Mouse (Mus musculus): ENCODE results near the gene Rhcg.

DNA sequence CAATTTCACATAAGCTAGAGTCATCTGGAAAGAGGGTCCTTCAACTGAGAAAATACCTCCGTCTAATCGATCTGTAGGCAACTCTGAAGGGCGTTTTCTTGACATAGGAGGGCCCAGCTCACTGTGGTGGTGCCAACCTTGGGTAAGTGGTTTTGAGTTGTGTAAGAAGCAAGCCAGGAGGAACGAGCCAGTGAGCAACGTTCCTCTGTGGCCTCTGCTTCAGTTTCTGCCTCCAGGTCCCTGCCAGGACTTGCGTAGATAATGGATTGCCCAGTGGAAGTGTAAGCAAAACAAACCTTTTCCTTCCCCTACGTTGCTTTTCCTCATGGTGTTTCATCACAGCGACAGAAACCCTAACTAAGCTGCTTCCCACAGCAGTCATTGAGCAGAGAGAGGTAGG, 15.5 kb downstream of the Rhcg start:
- TF ChIP-seq POLR2A (IDR thresholded peaks at IDR 0.05; ENCODE audit: insufficient read depth, low read depth, low read length): no peak
- TF ChIP-seq CTCF (IDR thresholded peaks at IDR 0.05; ENCODE audit: insufficient read depth, low read depth, low read length): no peak
